Mouse (Mus musculus) right cerebral cortex, postnatal 4 days (tissue): ENCODE measurements at regions not wholly inside any gene's neighbourhood (a gene's known extent, or its start where the extent isn't known, plus 50 kb on each side); places are given as distances from the start of the nearest gene placed in this dataset.

Source experiments
- DNase-seq: peaks from one replicate; pipeline ENCODE4 v3.0.0-alpha.2; 2022

- DNase-seq, result no peak
These were observed 326.1 kb upstream of the Zfp637 start for GRCm38 (mm10) chr6:117514831-117515230.

GRCm38 (mm10) chr6:117516906-117517305 lies 324.1 kb upstream of the Zfp637 start:
- no peak for DNase-seq

GRCm38 (mm10) chr6:117518939-117519338 lies 322.0 kb upstream of the Zfp637 start:
- DNase-seq, result no peak

GRCm38 (mm10) chr6:117519466-117519865 lies 321.5 kb upstream of the Zfp637 start:
- no peak for DNase-seq

GRCm38 (mm10) chr6:117526161-117526935 lies 314.6 kb upstream of the Zfp637 start:
- DNase-seq, result no peak

- no peak for DNase-seq
These were observed 313.5 kb upstream of the Zfp637 start for GRCm38 (mm10) chr6:117527526-117527925.

- DNase-seq, result no peak
These were observed 306.8 kb upstream of the Zfp637 start for GRCm38 (mm10) chr6:117534149-117534548.

GRCm38 (mm10) chr6:117534991-117535390 lies 306.0 kb upstream of the Zfp637 start:
- DNase-seq, result no peak

GRCm38 (mm10) chr6:117536084-117536483 lies 304.9 kb upstream of the Zfp637 start:
- DNase-seq, result no peak

- DNase-seq, result no peak
These were observed 298.5 kb upstream of the Zfp637 start for GRCm38 (mm10) chr6:117542431-117542830.

- no peak for DNase-seq
These were observed 296.4 kb upstream of the Zfp637 start for GRCm38 (mm10) chr6:117544276-117545196.

GRCm38 (mm10) chr6:117550930-117551329 lies 290.1 kb upstream of the Zfp637 start:
- DNase-seq, result no peak

- DNase-seq, result peak; percentile 11
These were observed 288.8 kb upstream of the Zfp637 start for GRCm38 (mm10) chr6:117552006-117552667.

GRCm38 (mm10) chr6:117563159-117563558 lies 277.8 kb upstream of the Zfp637 start:
- DNase-seq, result no peak

GRCm38 (mm10) chr6:117563704-117564103 lies 277.3 kb upstream of the Zfp637 start:
- peak; percentile 61 for DNase-seq

- DNase-seq, result no peak
These were observed 274.2 kb upstream of the Zfp637 start for GRCm38 (mm10) chr6:117566786-117567185.

GRCm38 (mm10) chr6:117567691-117568090 lies 273.3 kb upstream of the Zfp637 start:
- DNase-seq, result no peak

- DNase-seq, result no peak
These were observed 271.2 kb upstream of the Zfp637 start for GRCm38 (mm10) chr6:117569576-117570326.

GRCm38 (mm10) chr6:117570346-117570745 lies 270.6 kb upstream of the Zfp637 start:
- no peak for DNase-seq

GRCm38 (mm10) chr6:117570791-117571190 lies 270.2 kb upstream of the Zfp637 start:
- no peak for DNase-seq

GRCm38 (mm10) chr6:117572006-117572405 lies 269.0 kb upstream of the Zfp637 start:
- no peak for DNase-seq

GRCm38 (mm10) chr6:117573371-117573770 lies 267.6 kb upstream of the Zfp637 start:
- no peak for DNase-seq

- no peak for DNase-seq
These were observed 266.8 kb upstream of the Zfp637 start for GRCm38 (mm10) chr6:117574146-117574545.
